Mouse (Mus musculus): ENCODE measurements around the gene Dand5.
A peak's percentile ranks its signal among the peaks of the same experiment; 100 is the strongest.

The Dand5 gene

GRCm38 (mm10) chr8:84799999-84800831 lies 22.4 kb downstream of the Dand5 start, which contains the start of gene Nfix:
Nfix (minus strand) TSS chr8:84800344.
- peak; percentile 51 for DNase-seq (ENCODE audit: low spot score)

GRCm38 (mm10) chr8:84799136-84799931 lies 23.3 kb downstream of the Dand5 start:
- peak; percentile 54 for DNase-seq (ENCODE audit: low spot score)

DNA sequence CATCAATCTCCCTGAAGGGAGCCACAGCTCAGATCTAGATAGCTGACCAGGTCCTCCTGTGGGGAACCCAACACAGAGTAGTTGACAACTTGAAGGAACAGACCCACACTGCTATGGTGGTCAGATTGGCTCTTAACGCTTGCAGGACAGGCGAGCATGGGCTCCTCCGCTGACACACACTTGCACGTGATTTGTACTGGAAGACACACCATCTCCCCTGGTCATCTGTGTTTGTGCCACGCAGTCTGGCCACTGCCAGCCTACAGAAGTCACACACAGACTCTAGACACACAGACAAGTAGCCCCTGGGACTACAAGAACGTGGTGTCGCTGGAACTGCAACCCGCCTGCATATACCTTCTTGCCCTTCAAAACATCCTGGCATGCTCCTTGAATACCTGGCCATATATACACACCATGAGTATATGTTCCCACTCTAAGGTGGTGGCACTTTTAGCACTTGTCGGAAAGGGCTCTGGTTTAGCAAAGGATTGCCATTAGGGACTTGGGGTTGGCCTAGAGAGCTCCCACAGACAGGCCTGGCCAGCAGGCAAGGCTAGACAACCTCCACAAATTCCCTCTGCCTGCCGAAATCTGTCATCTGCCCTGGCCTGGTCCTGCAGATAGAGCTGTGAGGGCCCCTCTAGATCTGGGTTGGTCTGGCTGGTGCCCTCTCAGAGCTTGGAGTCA lies 24.0 kb downstream of the Dand5 start:
- no peak for DNase-seq (ENCODE audit: low spot score)

GRCm38 (mm10) chr8:84797971-84798370 lies 24.7 kb downstream of the Dand5 start:
- peak; percentile 26 for DNase-seq (ENCODE audit: low spot score)

DNA sequence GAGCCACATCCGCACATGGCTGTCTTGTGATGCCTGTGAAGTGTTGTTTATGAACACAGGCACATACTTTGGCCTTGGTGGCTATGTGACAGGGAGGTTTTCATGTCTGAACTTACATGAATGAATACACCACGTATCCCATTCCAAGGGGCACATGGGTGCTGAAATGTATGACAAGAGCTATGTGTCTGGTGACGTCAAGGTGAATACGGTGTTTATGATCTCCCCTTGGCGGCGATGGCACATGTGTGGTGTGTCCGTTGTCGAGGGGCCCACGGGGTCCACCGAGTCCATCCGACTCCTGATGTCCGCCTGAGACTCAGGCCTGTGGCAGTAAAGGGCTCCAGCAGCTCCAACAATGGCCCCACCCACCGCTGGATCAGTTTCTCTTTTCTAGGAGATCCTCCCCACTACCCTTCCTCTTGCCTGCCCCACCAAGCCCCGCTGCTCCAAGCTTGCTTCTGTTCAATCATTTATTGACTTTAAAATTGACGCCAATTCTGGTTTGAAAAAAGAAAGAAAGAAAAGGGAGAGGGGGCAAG lies 25.3 kb downstream of the Dand5 start:
- DNase-seq (ENCODE audit: low spot score), result peak; percentile 26

- peak; percentile 58 for DNase-seq (ENCODE audit: low spot score)
These were observed 28.1 kb downstream of the Dand5 start for GRCm38 (mm10) chr8:84794486-84794885.

- DNase-seq (ENCODE audit: low spot score), result peak; percentile 77
These were observed 28.7 kb downstream of the Dand5 start for GRCm38 (mm10) chr8:84793791-84794485.

DNA sequence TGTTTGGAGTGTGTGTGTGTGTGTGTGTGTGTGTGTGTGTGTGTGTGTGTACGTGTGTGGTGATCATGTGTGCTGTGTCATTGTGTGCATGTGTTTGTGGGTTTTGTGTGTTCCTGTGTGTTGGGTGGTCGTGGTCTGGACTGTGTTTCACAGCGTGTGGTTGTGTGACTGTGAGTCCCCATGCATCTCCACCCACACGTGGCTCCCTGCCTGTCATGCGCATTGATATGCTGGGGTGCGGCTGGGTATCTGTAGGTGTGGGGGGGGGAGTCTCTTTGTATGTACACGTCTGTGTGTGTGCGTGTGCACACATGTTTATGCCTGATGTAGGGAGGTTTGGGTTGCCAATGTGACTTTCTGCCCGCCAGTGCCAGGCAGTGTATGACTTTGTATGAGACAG lies 29.5 kb downstream of the Dand5 start:
- DNase-seq (ENCODE audit: low spot score), result no peak

DNA sequence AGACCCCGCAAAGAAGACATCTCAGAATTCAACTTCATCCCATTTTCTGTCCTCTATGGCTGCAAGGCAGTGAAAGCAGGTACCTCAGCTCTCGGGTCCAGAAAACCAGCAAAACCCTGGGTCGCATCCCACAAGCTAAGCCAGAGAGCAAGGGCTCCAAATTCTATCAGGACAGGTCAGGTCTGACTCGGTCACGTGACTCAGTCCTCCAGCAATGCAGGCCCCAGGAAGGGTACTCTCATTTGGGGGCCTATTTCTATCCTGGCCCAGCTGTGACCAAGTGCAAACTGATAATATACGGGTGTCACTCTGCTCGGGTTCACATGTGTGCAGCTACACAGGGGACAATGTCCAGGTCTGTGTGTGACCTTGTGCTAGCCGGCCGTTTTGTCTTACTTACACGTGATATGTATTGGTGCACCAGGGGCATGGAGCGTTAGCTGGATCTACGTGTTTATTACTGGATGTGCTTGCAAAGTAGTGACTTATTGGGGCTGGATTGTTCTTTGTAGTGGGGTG lies 30.1 kb downstream of the Dand5 start:
- DNase-seq (ENCODE audit: low spot score), result no peak

- DNase-seq (ENCODE audit: low spot score), result no peak
These were observed 32.1 kb downstream of the Dand5 start for GRCm38 (mm10) chr8:84790537-84790936.

DNA sequence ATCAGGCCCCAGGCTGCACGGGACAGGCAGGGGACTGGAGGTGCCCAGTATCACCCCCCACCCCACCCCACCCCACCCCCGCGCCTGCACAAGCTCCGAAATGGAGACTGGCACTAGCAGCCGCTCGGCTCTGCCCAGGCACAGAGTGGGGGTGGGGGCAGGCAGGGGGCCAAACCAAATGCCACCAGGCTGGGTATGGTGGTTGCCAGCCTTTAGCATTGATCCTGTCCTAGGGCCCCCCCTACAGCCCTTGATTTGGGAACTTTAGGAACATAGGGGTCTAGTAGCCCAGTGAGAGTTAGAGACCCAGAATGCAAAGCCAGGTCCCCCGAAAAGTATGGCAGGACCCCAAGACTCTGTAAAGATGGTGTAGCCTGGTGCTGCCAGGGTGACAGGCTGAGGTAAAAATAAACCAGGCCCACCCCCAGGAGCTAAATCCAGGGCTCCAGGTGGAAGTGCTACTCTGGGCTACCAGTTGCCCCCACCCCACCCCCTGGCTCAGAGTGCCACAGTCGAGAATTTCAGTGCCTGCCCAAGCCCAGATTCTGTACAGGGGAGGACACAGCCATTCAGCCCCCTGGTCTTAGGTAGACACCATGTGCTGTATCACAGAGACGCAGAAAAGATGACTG lies 32.7 kb downstream of the Dand5 start:
- DNase-seq (ENCODE audit: low spot score), result peak; percentile 79

- no peak for DNase-seq (ENCODE audit: low spot score)
These were observed 33.3 kb downstream of the Dand5 start for GRCm38 (mm10) chr8:84789345-84789744.

GRCm38 (mm10) chr8:84788896-84789295 lies 33.7 kb downstream of the Dand5 start:
- no peak for DNase-seq (ENCODE audit: low spot score)

GRCm38 (mm10) chr8:84787523-84788302 lies 34.9 kb downstream of the Dand5 start:
- no peak for DNase-seq (ENCODE audit: low spot score)

GRCm38 (mm10) chr8:84786801-84787467 lies 35.7 kb downstream of the Dand5 start:
- DNase-seq (ENCODE audit: low spot score), result no peak

GRCm38 (mm10) chr8:84785756-84786677 lies 36.6 kb downstream of the Dand5 start:
- no peak for DNase-seq (ENCODE audit: low spot score)

- no peak for DNase-seq (ENCODE audit: low spot score)
These were observed 37.2 kb downstream of the Dand5 start for GRCm38 (mm10) chr8:84785506-84785755.

DNA sequence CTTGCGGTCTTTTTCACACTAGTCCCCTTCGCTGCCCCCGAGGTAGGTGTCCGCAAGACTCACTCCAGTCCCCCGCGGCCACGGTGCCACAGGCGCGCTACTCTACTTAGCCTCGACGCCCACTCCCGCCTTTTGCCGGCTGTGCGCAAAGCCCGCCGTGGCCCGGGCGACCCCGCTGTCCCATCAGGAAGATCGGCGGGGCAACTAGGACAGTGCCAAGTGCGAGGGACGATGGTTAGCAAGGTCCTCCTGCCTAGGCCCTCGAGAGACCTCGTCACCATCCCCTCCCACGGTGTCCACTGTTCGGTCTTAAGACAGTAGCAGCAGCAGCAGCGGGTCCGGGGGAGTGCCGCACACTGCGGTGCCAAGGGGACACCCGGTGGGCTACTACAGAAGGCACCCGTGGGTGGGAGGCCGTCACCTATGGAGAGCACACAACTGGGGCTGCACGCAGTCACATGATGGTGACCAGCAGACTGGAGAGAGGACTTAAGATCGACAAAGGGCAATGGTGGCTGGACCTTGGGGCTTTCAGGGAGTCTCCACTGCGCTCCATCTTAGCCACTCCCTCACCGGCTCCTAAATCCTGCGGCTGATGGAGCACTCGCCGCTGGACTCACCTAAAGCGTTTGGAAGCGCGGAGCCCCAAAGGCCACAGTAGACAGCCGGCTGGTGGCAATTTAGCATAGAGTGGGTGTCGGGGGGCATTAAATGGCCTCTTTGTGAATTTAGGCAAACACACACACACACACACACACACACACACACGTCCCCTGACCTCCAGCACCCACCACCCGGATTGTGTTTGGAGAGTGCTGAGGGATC lies 37.7 kb downstream of the Dand5 start:
- DNase-seq (ENCODE audit: low spot score), result no peak

Data from layer of hippocampus, adult 11-12 months (tissue).